Mouse (Mus musculus) urinary bladder, postnatal 36 days (tissue): ENCODE measurements around the gene Klhl3.
"Not testable (repeated sequence)": the region's sequence is repeated elsewhere in the genome, so short reads cannot be mapped to it uniquely, and the experiment has no call there.

Experiments used
- DNase-seq, 2 experiments: peaks; one replicate each; pipeline ENCODE4 v3.0.0; 2022; ENCODE audit warnings: low spot score in 2 of 2, mixed read lengths in 1 of 2

Klhl3 gene

GRCm38 (mm10) chr13:58113061-58113900 is at the start of gene Klhl3:
TSS of gene Klhl3 (minus strand) at chr13:58113592.
- DNase-seq, result peak; percentile 39 to 45

- no peak for DNase-seq
Observed at GRCm38 (mm10) chr13:58160761-58161160, 47.4 kb upstream of the Klhl3 start.

- DNase-seq, result peak; percentile 77 to 80
Observed at GRCm38 (mm10) chr13:58158099-58158912, 44.9 kb upstream of the Klhl3 start.

- peak; percentile 78 to 91 for DNase-seq
Observed at GRCm38 (mm10) chr13:58157447-58158098, 44.2 kb upstream of the Klhl3 start, which contains the start of gene Idnk. TSS of gene Idnk (plus strand) at chr13:58157649.

GRCm38 (mm10) chr13:58157036-58157435 is 43.6 kb upstream of the Klhl3 start:
- no peak for DNase-seq

GRCm38 (mm10) chr13:58156031-58156430 is 42.6 kb upstream of the Klhl3 start:
- no peak for DNase-seq

GRCm38 (mm10) chr13:58150442-58150841 is 37.0 kb upstream of the Klhl3 start:
- no peak for DNase-seq

- no peak for DNase-seq
Observed at GRCm38 (mm10) chr13:58149629-58150028, 36.2 kb upstream of the Klhl3 start.

GRCm38 (mm10) chr13:58149033-58149558 is 35.7 kb upstream of the Klhl3 start:
- DNase-seq, result no peak

- peak; percentile 27 to 34 for DNase-seq
Observed at GRCm38 (mm10) chr13:58148256-58148831, 35.0 kb upstream of the Klhl3 start.

GRCm38 (mm10) chr13:58147760-58148159 is 34.4 kb upstream of the Klhl3 start:
- DNase-seq, result no peak

GRCm38 (mm10) chr13:58146603-58147002 is 33.2 kb upstream of the Klhl3 start:
- DNase-seq, result not testable (repeated sequence)

GRCm38 (mm10) chr13:58131692-58132091 is 18.3 kb upstream of the Klhl3 start:
- DNase-seq, result no peak

- DNase-seq, result no peak
Observed at GRCm38 (mm10) chr13:58129687-58130246, 16.4 kb upstream of the Klhl3 start.

GRCm38 (mm10) chr13:58128768-58129671 is 15.6 kb upstream of the Klhl3 start:
- peak; percentile 93 to 96 for DNase-seq

- DNase-seq, result peak; percentile 90 to 93
Observed at GRCm38 (mm10) chr13:58128396-58128767, 15.0 kb upstream of the Klhl3 start, which contains the start of gene Hnrnpa0. TSS of gene Hnrnpa0 (minus strand) at chr13:58128556.

- DNase-seq, result peak in 1 of 2 experiments; percentile 49
Observed at GRCm38 (mm10) chr13:58127766-58128361, 14.5 kb upstream of the Klhl3 start.

GRCm38 (mm10) chr13:58126862-58127765 is 13.7 kb upstream of the Klhl3 start:
- DNase-seq, result no peak
